Mouse (Mus musculus) c-Kit-positive CD71-positive TER-119-negative erythroid progenitor cells, embryonic 14.5 days (primary cell): ENCODE measurements around the gene Ciz1.

Experiments used
- DNase-seq: peaks from one replicate; pipeline ENCODE4 v3.0.0-alpha.2; 2013; ENCODE audit warnings: low read depth

Gene Ciz1

DNA sequence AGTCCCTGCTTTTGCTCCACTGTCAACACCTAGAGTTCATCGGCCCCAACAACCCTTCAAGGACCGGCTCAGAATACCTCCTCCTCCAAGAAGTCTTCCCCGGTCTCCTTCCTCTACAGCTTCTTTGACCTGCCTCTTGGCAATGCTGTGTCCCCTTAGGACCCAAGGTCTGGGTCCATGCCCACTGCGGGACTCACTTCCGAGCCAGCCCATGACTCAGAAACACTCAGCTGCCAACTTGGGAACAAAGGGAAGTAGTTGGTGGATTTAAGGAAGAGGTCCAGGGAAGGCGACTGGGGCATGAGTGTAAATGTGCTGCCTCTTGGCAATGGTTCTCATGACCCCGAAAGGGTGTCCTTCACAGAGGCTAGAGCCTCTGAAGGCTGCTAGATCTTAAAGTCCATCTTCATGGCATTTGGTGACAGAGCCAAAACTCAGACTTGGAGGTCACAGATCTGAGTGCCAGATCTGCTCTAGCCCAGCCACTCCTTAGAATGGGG, 27.9 kb downstream of the Ciz1 start:
- no peak for DNase-seq

DNA sequence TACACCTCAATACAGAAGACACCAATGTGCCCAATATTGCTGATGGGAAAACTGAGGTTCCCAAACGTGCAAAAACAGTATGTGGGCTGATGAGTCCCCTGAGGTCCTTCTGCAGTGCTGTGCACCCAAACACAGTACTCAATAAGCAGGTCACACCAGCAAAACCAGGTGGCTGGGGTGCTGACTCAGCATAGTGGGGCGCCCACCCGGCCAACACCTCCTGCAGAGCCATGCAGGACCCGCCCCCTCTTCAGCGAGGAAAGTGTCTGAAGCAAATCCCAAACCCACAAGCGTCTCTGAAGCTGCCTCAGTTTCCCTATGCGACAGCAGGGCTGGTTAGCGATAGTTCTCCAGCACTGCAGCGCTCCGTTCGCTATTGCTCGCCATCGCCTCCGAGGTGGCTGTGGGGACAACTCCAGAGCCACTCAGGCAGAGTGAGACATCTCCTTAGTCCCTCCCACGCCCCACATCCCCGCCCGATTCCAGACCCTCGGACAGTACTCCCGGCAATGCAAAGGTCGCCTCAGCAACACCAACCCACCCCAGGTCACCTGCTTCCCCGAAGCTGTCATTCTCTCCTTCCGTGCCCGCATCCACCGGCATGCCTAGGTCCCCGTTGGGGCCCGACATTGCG, 29.1 kb downstream of the Ciz1 start:
- DNase-seq = no peak

DNA sequence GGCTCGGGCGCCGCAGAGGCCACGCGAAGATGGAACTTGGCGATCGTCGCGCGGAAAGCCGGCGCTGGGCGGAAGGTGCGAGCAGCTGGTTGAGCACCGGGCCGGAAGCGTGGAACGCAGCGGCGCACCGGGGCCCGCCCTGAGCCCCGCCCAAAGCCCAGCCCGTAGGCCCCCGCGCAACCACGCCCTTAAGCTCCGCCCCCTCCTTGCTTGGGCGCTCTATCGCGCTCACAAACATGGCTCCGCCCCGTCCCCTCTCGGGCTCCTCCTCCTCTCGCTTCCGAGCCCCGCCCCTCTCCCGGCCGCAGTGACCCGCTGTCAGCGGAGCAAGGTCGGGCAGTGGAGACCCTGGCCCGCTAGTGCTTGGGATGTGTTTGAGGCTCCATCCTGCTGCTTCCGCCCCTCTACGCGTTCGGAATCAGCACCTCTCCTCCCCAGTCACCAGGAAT, 29.7 kb downstream of the Ciz1 start, which contains the start of gene 1110008P14Rik:
Gene 1110008P14Rik, minus strand, starts transcription at position 164 of the 449 bp plus-strand sequence.
- peak; percentile 96 for DNase-seq

DNA sequence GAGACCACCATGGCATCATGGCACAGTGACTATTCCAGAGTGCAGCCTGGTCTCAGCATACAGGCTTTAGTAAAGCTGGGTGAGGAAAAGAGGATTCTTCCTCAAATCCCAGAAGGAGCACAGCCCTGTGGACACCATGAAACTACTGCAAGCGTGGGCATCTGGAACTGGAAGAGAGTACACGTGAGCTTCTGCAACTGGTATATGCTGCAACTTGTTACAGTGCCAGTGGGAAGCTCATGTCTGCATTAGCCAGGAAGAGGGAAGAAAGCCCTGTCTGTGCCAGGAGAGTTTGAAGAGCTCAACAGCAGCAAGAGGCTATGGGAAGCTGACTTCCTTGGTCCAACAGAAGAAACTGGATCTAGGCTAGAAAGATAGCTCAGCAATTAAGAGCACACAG, 30.6 kb downstream of the Ciz1 start:
- no peak for DNase-seq

DNA sequence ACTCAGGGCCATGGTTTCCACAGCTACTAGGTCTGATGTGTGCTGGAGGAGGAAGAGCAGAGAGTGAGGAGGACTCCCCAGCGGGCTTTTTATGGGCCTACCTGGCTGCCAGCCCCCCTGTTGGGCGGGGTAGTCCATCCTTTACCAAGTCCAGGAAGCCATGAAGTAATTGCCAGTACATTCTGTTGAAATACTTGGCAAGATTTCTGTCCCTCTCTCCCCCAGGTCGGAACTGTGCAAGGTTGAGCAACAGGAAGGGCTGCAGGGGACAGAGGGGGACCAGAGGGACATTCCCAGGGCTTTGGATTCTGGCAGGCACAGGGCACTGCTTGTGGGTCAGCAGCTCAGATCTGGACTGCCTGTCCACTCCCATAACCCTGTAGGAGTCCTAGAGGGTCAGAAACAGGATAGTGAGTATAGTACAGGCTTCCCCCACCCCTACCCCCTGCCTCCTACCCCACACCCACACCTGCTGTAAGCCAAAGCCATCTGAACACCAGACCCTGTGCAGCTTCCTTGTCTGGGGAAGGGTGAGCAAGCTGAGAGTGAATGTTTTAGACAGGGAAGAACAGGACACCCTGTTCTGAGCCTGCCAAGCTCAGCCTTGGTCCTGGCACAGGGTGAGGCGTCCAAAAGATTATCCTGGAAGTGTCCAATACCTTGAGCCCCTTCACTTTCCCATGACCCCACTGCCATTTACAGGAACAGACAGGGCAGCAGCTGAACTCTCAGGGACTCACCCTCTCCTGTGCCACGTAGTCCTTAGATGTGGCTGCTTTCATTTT, 35.8 kb downstream of the Ciz1 start, which contains the start of gene Lcn2:
Gene Lcn2, minus strand, starts transcription at position 547 of the 785 bp plus-strand sequence.
- DNase-seq = no peak

DNA sequence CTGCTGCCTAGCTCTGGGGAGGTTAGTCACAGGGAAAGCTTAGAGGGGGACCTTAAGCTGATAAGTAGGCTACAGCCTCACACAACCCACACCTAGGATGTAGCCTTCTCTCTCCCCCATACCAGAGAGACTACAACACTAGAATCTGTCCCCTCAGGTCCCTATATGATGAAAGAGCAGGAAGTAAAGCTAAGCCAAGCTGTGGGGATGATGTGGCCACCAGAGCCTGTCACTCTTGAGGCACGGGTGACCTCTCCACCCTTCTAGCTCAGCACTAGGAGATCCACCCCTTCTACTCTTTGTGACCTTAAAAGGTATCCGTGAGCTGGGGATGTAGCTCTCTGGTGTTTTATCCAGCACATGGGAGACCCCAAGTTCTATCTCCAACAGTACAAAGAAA, 37.0 kb downstream of the Ciz1 start:
- no peak for DNase-seq

DNA sequence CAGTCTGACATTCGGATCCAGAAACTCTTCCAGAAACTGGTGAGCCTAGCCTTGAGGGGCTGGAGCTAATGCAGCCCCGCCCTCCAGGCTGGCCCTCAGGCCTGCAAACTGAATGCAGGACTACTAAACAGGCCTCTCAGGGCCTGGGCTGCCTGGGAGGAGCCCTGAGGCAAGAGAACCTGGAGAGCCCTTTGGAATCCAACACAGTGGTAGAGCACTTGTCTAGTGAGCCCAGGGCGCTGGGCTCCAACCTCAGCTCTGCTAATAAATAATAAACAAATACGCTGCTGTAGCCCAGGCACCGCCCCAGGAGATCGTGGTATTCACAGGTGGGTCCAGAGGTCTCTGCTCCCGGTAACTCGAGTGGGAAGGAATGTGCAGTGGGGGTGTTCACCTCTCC, 38.7 kb downstream of the Ciz1 start:
- no peak for DNase-seq

DNA sequence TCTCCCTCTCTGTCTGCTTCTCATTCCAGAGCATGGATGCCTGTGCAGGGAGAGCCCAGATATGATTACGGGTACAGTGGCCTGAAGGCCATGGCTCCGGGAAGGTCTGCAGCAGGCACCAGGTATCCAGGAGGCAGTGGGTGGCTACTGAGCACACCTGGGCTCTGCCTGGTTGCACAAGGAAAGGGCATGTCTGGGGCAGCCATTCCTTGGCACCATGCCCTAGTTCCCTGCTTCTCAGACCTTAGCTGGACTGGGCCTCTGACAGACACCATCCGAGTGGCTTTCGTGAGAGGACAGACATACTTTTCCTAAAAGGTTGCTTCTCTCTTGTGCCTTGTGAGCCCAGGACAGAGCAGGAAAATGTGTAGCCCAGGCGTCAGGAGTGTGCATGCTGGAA, 39.9 kb downstream of the Ciz1 start:
- DNase-seq = no peak

DNA sequence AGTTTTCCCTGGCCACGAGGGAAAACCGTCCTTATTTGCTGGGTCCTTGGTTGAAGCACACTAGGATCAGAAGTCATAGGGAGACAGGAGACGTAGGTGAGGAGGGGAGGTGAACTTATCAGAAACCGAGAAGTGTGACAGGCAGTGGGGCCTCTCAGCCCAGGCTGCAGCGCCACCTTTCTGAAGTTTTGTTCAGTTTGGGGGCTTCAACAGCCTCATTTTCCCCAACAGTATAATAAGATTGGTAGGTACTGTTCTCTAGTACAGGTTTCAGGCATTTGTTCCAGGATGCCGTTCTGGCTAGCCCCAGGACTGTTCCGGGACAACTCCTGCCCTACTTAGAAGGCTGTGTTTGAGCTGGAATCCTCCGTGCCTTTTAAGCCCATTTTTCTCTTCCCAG, 42.8 kb downstream of the Ciz1 start:
- peak; percentile 58 for DNase-seq

DNA sequence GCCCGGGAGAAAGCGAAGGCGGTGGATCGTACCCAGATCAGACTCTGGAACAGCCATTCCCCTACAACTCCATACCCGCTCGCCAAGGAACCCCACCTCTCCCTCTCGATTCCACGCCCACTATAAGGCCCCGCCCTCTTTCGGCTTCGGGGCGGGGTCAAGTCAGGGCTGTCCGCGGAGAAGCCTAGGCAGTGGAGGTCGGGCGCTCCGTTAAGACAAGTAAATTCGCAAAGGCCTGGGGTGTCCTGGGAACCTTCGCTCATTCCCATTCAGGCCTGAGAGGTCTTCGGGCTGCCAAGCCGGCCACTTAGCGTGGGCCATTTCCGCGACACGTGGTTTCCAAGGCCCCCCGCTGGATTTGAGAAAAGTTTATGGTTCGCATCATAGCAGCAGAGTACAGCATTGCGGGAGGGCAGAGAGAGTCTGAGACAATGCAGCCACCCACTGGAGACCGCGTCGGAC, 43.4 kb downstream of the Ciz1 start, which contains the start of gene Ptges2:
Gene Ptges2, plus strand, starts transcription at position 413 of the 462 bp plus-strand sequence.
- peak; percentile 92 for DNase-seq

DNA sequence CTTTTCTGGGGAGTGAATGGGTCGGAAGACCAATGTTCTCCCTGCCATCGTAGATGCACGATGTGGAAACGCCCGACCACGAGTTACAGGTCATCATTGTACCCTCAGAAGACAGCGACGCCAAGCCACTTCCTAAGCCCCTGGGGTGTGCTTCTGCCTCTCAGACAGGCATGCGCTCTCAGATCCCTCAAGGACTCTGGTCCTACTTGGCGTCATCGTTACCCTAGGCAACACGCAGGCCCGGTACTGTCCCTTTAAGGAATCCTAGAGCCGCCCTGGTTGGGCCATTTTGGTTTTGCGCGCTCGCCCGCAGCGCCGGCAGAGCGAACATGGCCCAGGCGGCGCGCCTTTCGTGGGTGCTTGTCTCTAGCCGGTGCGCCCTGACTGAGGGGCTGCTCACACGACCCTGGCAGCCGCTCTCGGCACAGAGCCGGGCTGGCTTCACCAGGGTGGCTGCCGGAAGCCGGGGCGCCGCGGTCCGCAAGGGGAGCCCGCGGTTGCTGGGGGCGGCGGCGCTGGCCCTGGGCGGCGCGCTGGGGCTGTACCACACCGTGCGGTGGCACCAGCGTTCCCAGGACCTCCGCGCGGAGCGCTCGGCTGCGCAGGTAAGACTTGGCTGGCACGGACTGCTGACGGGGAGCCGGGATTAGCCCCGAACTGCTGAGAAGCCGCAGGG, 44.0 kb downstream of the Ciz1 start:
- peak; percentile 85 for DNase-seq

DNA sequence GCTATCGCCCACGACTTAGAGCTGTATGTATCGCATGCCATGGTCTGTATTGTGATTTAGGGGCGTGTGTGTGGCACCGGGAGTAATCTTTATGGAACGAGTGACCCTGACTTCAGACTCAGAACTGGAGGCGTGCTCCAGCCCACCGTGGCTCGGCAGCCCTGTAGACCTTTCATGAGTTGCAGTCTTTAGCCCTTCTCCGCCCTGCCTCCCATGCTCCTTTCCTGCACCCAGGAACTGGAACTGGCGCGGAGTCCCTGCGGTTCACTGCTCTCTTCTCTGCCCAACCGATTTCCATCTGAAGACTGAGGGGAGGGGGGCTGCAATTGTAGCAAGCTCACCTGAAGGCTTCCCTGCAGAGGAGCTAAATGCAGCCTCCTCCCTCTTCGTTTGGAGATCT, 44.6 kb downstream of the Ciz1 start:
- no peak for DNase-seq

DNA sequence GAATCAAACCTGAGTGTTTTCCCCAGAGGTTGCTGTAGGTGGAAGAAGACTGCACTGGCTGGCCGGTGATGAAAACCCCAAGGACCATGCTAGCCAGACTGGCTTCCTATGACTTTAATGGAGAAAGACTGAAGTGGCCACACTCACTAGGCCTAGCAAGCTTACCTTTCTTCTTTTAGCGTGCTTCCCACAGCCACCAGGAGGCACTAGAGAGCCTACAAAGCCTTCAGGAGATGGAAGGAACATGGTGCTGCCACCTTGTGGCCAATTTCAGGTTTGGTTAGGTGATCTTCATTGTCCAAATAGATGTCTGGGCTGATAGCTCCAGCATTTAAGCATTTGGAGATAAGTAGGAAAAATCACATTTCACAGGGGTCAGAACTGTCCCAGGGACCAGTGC, 52.5 kb downstream of the Ciz1 start:
- DNase-seq = peak; percentile 100

DNA sequence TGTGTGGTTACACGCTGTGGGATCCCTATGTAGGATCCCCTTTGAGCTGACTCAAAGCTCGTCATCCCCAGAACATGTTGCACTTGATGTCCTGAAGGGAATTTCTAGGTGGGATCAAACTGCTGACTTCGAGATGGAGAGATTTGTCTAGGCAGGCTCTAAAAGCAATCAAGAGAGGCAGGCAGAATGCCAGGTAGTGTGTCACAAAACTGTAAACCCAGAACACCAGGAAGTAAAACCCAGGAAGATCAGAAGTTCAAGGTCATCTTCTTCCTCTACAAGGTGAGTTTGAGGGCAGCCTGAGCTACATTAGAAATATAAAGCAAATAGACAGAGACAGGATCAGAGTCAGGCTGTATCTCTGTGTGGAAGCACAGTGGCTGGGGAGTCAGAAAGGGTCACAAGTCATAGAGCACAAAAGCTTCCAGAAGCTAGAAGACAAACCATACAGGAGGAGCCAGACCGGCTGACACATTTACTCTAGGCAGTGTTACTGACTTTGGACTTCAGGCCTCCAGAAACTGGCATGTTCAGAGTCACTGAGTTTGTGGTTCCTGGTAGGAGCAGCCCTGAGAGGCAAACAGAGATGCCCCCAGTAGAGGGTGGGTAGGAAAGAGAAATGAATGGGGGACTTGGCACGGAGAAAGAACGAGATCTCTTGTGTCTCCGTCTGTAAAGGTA, 55.2 kb downstream of the Ciz1 start:
- no peak for DNase-seq

DNA sequence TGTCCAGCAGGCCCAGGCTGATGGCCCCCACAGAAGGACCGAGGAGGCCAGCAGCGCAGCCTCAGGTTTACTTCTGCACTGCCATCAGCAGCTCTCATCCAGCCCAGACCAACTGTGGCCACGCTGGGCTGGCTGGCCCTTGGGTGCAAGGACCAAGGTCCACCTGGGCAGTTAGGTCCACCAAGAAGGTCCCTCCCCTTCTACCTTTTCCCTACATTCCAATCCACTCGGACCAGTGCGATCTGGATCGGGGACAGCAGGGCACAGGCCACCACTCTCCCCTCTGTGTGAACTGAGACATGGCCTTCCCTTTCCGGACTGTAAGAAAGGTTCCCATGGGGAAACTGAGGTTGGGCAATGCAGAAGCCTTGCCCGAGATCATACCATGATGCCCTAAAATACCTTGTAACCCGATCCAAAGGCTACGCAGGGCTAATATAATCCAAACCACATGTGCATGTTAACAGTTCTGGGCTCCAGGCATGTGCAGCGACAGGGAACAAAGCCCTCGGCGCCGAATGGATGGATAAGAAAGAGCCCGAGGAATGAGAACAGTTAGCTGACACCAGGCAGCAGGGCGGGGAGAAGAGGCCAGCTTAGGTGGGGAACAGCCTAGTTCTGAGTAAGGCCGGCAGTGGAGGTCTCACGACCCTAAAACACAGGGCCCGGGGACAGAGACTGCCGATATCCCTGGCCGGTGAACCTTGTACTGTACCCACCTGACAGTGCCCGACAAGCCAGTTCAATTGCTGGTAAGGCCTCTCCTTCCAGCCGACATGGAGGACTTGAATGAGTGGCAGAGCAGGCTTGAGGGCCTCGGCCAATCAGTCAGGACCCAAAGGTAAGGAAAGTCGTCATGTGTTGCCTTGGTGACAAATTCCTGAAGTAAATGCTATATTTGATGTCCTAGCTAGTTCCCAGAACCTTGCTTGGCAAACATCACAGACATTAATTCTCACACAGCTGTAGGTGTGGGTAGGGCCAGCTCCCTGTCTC, 56.6 kb downstream of the Ciz1 start:
- DNase-seq = no peak

DNA sequence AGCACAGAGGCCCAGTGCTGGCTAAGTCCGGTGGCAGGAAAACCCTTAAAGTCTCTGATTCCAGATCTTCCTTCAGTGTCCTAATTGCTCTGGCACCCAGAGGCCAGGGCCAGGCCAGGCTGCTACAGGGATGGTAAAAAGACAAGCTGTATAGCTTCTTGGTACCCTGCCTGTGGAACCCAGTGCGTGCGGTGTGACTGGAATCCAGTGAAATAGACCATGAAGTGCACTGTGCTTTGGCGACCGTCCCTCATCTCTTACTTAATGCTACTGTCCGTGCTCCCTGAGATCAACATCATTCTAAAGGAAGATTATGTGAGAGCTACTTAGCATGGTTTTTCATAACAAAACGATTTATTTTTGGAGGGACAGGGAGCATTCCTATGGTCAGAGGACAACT, 59.3 kb downstream of the Ciz1 start:
- no peak for DNase-seq

DNA sequence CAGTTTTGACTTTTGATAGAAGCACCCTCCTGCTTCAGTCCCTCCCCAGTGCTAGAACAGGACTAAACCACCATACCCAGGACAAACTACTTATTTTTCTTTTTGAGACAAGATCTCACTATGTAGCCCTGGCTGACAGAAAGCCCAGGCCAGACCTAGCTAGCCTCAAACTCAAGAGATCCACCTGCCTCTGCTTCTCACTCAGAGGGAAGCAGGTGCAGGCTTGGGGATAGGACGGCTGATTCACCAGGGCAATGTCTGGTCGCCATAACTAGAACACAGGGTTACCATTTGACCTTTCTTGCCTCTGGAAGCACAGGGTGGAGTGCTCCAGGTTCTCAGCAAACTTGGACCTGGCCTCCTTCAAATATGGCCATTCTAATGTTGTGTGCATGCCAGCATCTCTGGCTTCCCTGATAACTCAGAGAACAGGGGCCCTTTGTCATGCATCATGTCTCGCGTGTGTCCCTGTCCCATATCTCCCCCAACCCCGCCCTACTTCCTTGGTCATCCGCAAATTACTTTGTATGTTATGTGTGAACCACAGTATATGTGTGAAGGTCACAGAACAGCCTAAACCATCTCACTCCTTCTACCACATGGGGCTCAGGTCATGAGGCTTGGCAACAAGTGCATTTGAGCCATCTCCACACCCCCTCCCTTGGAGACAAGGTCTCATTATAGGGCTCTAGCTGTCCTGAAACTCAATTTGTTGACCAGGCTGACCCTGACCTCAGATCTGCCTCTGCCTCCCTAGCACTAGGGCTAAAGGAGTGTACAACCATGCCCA, 60.8 kb downstream of the Ciz1 start:
- DNase-seq = no peak

DNA sequence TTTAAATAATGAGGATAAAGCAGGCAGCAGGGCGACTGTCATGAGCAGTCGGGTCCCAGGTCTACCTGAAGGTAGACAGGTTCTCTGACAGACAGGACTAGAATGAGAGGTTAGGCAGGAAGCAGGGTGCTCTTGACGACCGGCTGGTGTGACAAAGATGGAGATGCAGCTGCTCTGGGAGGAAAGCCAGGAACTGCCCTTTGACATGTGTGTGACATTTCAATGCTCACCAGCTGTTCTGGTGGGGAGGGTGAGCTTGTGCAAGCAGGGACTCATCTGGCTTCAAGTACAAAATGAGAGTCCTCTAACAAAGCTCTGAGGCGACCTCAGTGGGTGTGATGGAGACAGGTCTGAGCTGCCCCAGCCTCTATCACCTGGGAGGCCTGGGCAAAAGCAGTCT, 61.8 kb downstream of the Ciz1 start:
- DNase-seq = no peak

DNA sequence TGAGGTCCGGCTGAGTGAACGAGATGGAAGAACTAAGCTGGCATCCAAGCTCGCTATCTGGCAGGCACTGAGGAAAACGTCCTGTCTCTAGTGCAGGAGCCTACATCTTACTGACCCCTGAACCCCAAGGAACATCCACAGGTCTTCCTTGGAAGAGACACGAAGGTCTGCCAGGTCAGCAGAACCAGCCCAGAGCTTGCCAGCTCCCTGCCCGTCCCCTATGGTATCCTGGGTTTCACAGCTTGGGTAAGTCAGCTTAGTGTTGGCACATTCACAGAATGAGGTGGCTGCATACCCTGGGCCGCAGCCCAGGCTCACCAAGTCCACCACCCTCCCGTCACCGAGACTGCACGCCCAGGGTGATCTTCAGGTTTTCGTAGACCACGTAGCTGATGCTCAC, 63.7 kb downstream of the Ciz1 start:
- DNase-seq = no peak

DNA sequence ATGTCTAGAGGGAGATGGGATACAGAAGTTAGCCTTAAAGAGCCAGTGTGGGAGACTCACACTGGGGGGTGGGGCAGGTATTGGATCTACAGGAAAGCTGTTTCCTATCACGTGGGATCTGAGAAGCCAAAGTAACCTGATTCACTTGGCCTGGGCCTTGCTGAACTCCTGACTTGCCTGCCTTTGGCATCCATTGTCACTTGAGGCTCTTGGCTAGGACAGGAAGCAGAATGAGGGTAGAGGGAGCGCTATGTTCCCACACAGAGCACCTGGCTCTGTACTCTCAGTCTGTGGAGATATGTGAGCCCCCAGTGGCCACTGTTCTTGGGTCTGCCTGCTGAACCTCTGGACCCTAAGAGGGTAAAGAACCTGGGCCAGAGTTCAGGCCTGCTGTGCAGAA, 64.4 kb downstream of the Ciz1 start:
- no peak for DNase-seq
